Mouse (Mus musculus) brown adipose tissue, adult 24 weeks (tissue): ENCODE measurements around the gene Itga2b. TPM values are rescaled to one million over a fixed set of nuclear protein-coding genes. Genes with fewer than 3 reads are reported as not detected.

ENCODE experiments used
- H3K27ac ChIP-seq: fragments of 200-500 bp; replicated peaks from 2 replicates; pipeline ENCODE4 v1.5.1; 2012; ENCODE audit warnings: low read depth, mild to moderate bottlenecking, low read length
- H3K4me1 ChIP-seq: fragments of 200-500 bp; 2 replicates; pipeline ENCODE4 v1.6.1; 2012; ENCODE audit warnings: low read length, mixed read lengths; ENCODE audit not compliant: control insufficient read depth, insufficient read depth, insufficient read length
- H3K4me3 ChIP-seq: fragments of 200-500 bp; 2 replicates; pipeline ENCODE4 v1.5.1; 2012; ENCODE audit warnings: low read depth, mild to moderate bottlenecking, low read length, moderate library complexity; ENCODE audit not compliant: insufficient read depth
- polyA plus RNA-seq: library from polyadenylated mRNA; stranded (reverse); fragments of >200 nt; gene quantifications from 2 replicates; pipeline ENCODE4 v1.2.4, GENCODE M21; 2012; ENCODE audit not compliant: missing spikeins, insufficient read depth, insufficient read length

The Itga2b gene
- polyA plus RNA-seq, 1 experiment, result 1.4 TPM

DNA sequence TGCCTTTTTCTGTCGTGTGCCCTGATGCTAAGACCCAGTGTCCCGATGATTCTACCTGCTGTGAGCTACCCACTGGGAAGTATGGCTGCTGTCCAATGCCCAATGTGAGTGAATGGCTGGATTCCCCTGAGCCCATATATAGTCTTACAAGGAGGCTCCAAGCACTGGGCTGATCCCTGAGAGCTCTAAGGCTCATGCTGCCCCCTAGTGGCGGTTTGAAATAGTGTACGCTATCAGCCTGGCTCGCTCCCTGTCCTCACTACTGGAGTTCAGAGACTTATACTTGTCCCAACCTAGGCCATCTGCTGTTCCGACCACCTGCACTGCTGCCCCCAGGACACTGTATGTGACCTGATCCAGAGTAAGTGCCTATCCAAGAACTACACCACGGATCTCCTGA lies 35.5 kb downstream of the Itga2b start:
- H3K4me3 ChIP-seq, result no peak overlapping the region
- H3K4me1 ChIP-seq, result peaks cover 14% of the 10 kb centered on the region; the same call in 1 of the 2 replicates
- H3K27ac ChIP-seq, result no peak overlapping the region

DNA sequence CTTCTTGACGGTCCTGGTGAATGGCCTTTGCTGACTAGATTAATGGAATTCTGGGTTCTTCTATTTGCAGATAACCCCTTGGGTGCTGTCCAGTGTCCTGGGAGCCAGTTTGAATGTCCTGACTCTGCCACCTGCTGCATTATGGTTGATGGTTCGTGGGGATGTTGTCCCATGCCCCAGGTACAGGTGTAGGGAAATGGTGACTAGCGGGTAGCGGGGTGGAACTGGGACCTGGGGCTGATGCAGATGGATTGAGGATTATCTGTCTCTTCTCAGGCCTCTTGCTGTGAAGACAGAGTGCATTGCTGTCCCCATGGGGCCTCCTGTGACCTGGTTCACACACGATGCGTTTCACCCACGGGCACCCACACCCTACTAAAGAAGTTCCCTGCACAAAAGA lies 36.1 kb downstream of the Itga2b start:
- H3K27ac ChIP-seq, result no peak overlapping the region

DNA sequence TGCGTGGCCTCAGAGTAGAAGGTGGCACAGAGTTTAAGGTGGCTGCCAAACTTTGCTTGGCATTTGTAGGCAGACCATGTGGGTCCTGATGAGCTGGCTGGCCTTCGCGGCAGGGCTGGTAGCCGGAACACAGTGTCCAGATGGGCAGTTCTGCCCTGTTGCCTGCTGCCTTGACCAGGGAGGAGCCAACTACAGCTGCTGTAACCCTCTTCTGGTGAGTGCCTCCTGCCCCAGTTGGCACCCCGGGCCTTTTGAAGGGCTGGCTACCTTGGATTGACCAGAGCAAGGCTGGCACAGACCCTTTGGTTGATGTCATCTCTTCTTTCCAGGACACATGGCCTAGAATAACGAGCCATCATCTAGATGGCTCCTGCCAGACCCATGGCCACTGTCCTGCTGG lies 37.0 kb downstream of the Itga2b start:
- Histone ChIP-seq H3K27ac (peak overlapping the region; percentile 52), H3K4me3 (peak overlapping the region; percentile 53), H3K4me1 (peaks cover 14% of the 10 kb centered on the region; the same call in 1 of the 2 replicates)

More for the DNA sequence above, 36.1 kb downstream of the Itga2b start:
- no peak overlapping the region for H3K4me3 ChIP-seq
- peaks cover 14% of the 10 kb centered on the region; the same call in 1 of the 2 replicates for H3K4me1 ChIP-seq

- peaks cover 14% of the 10 kb centered on the region; the same call in 1 of the 2 replicates for H3K4me1 ChIP-seq
- peak overlapping the region; percentile 53 for H3K4me3 ChIP-seq
- peak overlapping the region; percentile 51 for H3K27ac ChIP-seq
Observed at GRCm38 (mm10) chr11:102432115-102432843, 37.6 kb downstream of the Itga2b start.

- peaks cover 16% of the 10 kb centered on the region; the same call in 1 of the 2 replicates for H3K4me1 ChIP-seq
- H3K4me3 ChIP-seq, result peak overlapping the region; percentile 53
- H3K27ac ChIP-seq, result peak overlapping the region; percentile 51
Observed at GRCm38 (mm10) chr11:102431728-102432114, 38.2 kb downstream of the Itga2b start.

- Histone ChIP-seq H3K27ac (peak overlapping the region; percentile 71), H3K4me3 (peak overlapping the region; percentile 79), H3K4me1 (peaks cover 16% of the 10 kb centered on the region; the same call in 1 of the 2 replicates)
Observed at GRCm38 (mm10) chr11:102431018-102431645, 38.8 kb downstream of the Itga2b start.

GRCm38 (mm10) chr11:102430121-102431017 lies 39.6 kb downstream of the Itga2b start, which contains the start of gene Grn:
TSS of gene Grn (plus strand) at chr11:102430315.
- H3K27ac ChIP-seq, result peak within 1 kb of the TSS; percentile 71
- H3K4me3 ChIP-seq, result peak within 1 kb of the TSS; percentile 79
- H3K4me1 ChIP-seq, result peaks cover 14% of the 10 kb centered on the region

- Histone ChIP-seq H3K4me1 (peaks cover 15% of the 10 kb centered on the region), H3K27ac (peak overlapping the region; percentile 42), H3K4me3 (peak overlapping the region; percentile 79)
Observed at GRCm38 (mm10) chr11:102429551-102429950, 40.4 kb downstream of the Itga2b start.

- Histone ChIP-seq H3K4me1 (peaks cover 15% of the 10 kb centered on the region), H3K4me3 (peak overlapping the region; percentile 79), H3K27ac (peak overlapping the region; percentile 45)
Observed at GRCm38 (mm10) chr11:102428981-102429540, 40.9 kb downstream of the Itga2b start.

DNA sequence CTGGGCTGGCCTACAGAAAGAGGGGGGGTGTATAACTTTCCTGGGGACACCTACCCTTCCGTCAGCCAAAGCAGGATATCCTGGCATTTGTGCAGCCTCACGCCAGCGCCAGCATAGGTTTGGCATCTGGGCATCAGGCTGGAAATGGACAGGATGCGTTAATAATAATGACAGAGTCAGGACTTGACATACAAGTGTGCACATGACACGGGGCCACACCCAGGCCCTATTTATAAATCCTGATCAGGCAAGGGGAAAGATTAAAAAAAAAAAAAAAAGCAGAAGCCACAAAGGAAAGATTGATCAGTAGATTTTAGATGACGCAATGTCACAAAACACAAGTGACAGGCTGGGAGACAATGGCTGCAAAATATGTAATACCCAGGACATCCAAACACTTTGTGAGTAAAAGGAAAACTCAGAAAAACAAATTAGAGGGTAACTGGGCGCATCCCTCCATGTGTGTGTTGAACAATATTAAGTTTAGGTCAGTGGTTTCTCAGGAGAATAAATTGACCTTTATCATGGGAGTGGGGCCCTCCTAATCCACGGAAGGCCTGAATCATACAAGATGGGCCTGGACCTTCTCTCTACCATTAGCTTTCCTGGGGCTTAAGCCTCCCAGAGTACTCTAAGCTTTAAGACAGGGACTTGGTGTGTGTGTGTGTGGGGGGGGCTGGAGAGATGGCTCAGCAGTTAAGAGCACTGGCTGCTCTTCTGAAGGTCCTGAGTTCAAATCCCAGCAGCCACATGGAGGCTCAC lies 44.2 kb downstream of the Itga2b start:
- peak overlapping the region; percentile 66 for H3K27ac ChIP-seq
- peaks cover 4% of the 10 kb centered on the region; the same call in 1 of the 2 replicates for H3K4me1 ChIP-seq
- no peak overlapping the region for H3K4me3 ChIP-seq

DNA sequence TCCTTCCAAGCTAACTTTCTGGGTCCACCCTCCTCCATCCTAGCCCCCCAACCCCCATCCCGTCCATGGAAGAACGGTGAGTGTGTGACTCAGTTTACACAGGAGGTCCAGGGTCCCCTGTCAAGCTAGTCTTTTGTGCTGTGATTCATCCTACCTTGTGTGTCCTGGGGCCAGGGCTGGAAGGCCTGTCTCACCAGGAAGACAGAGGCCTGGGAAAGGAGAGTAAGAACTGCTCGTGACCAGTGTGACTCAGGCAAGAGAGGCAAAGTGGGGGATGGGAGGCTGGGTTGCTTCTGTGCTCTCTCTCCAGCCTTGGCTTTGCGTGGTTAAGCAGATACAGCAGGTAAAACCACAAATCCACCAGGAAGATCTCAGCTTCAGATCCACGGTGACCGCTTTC lies 45.3 kb downstream of the Itga2b start:
- Histone ChIP-seq H3K27ac (no peak overlapping the region; the same call in 1 of the 2 replicates), H3K4me1 (peaks cover 4% of the 10 kb centered on the region; the same call in 1 of the 2 replicates), H3K4me3 (no peak overlapping the region)

DNA sequence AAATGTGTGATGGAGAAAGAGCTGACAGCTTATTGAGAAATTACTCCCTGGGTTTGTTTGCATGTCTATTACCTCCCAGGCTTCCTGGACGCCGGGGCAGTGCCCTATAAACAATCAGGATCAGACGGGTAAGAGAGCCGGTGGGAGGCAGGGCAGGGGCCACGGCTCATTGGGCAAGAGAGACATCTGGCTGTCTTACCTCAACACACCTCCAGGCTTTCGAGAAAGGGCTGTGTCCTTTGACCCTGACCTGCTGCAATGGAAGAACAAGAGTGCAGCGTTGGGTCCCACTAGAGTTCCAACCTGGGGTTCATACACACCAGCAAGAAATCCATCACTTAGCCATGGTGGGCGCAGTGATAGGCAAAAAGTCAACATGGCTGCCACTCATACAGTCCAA lies 48.4 kb downstream of the Itga2b start:
- Histone ChIP-seq H3K27ac (no peak overlapping the region), H3K4me1 (peaks cover 2% of the 10 kb centered on the region; the same call in 1 of the 2 replicates), H3K4me3 (no peak overlapping the region)

GRCm38 (mm10) chr11:102418887-102419286 lies 51.0 kb downstream of the Itga2b start:
- no peak overlapping the region for H3K27ac ChIP-seq
- no peaks in the 10 kb centered on the region for H3K4me1 ChIP-seq
- no peak overlapping the region for H3K4me3 ChIP-seq

- Histone ChIP-seq H3K27ac (no peak overlapping the region), H3K4me1 (no peaks in the 10 kb centered on the region), H3K4me3 (no peak overlapping the region)
Observed at GRCm38 (mm10) chr11:102417160-102417559, 52.8 kb downstream of the Itga2b start.
